Mouse (Mus musculus): ENCODE measurements around the gene Csk. TPM values are rescaled to one million over a fixed set of nuclear protein-coding genes. Genes with fewer than 3 reads are reported as not detected.

The Csk gene
- polyA plus RNA-seq, 1 experiment from 2014 or later, result 25.9 TPM

DNA sequence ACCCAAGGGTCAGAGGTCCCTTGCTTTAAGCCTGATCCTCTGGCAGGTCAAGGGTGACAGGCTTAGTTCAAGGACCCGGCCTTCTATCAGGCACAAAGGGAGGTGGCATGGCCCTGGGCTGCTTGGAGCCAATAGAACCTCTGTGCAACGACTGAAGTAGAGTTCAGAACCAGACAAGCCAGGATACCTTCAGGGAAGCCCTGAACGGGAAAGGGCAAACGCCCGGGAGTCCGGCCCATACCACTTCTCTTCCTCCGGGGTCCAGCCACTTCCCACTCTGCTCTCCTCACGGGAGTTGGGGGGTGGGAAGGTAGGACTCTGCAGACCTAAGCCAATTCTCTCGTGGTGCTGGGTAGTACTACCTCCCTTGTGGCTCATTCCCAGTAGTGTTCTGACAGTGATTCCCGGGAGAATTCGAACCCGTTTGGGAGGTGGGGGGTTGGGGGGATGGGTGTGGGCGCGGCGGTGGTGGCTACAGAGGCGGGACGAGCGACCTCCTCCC is 8.9 kb downstream of the Csk start:
- ATAC-seq (ENCODE audit: borderline replicate concordance, extremely low read depth, low FRiP score, low TSS enrichment), result no peak
- Histone ChIP-seq H3K9me3 (no peaks in the 10 kb centered on the region), H3K36me3 (no peaks in the 10 kb centered on the region), H3K4me1 (peaks cover 46% of the 10 kb centered on the region), H3K27me3 (no peaks in the 10 kb centered on the region), H3K9ac (peak overlapping the region; percentile 99), H3K27ac (peak overlapping the region; percentile 98), H3K4me3 (peak overlapping the region; percentile 93), H3K4me2 (peak overlapping the region; percentile 82)
- WGBS, result under 1% methylated on average over 18 of the region's 18 CpGs

DNA sequence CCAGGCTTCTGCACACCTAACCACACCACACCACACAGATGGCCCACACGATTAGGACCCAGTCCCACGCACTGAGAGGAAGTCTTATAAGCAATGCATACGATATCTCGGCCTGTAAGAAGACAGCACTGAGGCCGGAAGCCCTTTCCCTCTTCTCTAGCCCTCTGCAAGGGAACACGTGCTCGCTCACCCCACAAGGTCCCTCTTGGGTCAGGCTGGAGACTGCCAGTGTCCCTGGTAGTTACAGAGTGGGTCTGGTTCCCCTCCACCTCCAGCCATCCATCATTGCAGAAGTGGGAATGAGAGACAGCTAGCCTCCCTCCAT is 9.6 kb downstream of the Csk start:
- Histone ChIP-seq H3K9ac (peak overlapping the region; percentile 99), H3K27me3 (no peaks in the 10 kb centered on the region), H3K36me3 (no peaks in the 10 kb centered on the region), H3K9me3 (no peaks in the 10 kb centered on the region), H3K4me1 (peaks cover 53% of the 10 kb centered on the region), H3K4me2 (peak overlapping the region; percentile 82), H3K27ac (no peak overlapping the region), H3K4me3 (peak overlapping the region; percentile 93)
- ATAC-seq (ENCODE audit: borderline replicate concordance, extremely low read depth, low FRiP score, low TSS enrichment), result no peak
- 37% methylated on average over 7 of the region's 7 CpGs for WGBS

DNA sequence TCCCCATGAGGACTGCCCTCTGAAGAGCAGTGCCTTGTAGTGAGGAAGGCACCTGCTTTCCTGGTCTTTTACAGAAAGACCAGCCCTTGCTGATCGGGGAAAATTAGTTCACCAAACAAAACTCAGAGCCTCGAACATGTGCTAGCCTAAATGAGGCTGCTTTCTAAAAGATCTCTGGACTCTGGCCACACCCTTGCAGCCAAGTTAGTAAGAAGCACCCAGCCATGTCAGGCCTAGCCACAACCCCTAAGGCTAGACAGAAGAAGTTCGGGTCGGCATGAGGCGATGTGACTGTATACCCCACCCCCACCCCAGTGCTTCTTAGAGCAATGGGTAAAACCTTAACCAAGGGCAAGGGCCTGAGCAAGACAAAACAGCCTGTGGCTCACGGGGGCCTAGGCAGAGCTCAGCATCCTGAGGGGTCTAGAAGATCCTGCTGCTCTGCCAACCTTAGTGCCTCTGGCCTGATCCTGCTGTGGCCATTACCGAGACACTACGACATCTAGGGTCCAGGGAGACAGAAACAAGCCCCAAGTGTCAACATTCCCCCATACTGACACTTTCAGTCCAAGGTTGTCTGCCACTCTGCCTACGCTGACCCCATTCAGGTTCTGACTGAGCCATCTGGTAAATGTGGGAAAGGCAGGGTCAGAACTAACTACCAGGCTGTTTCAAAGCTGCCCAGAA is 10.1 kb downstream of the Csk start:
- no peak overlapping the region for H3K27ac ChIP-seq
- H3K4me3 ChIP-seq, result peak overlapping the region; percentile 93
- H3K27me3 ChIP-seq, result no peaks in the 10 kb centered on the region
- no peak for ATAC-seq (ENCODE audit: borderline replicate concordance, extremely low read depth, low FRiP score, low TSS enrichment)
- peak overlapping the region; percentile 82 for H3K4me2 ChIP-seq
- 65% methylated on average over 9 of the region's 9 CpGs for WGBS
- H3K9me3 ChIP-seq, result no peaks in the 10 kb centered on the region
- H3K36me3 ChIP-seq, result no peaks in the 10 kb centered on the region
- peaks cover 58% of the 10 kb centered on the region for H3K4me1 ChIP-seq
- H3K9ac ChIP-seq, result peak overlapping the region; percentile 99; the same call in 1 of the 2 replicates

DNA sequence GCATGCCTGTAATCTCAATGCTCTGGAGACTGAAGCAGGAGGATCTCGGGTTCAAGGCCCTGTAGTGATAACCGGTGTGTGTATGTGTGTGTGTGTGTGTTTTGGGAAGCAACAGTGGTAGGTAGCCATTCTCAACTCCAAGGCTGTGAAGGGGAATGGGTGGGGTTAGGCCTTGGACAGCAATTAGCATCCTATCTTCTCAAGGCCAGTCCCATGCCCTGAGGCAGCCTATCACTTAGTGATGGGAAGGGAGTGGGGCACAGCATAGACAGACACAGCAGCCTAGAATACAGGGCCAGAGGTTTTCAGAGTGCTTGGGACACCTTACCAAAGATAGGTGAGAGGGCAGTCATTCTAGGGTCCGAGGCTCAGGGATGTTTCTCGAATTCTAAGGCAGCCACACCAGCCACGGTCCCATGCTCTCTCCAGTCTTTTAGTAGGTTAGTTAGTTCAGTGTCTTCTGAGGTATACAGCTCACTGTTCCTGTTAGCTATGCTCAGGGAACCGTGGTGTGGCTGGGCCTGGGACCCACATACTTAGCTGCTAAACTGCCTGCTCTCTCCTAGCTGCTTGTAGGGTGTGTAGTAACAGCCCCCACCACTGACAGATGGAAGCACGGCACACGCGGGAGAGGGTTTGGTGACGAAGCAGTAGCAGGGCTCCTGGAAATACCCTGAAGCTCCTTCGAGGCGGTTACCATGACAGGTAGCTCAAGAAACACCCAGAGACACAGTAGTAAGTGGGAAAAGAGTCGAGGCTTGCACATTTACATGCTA is 11.5 kb downstream of the Csk start:
- Histone ChIP-seq H3K9ac (no peak overlapping the region), H3K27ac (no peak overlapping the region), H3K4me1 (peaks cover 71% of the 10 kb centered on the region), H3K4me2 (no peak overlapping the region), H3K4me3 (no peak overlapping the region), H3K9me3 (no peaks in the 10 kb centered on the region), H3K36me3 (no peaks in the 10 kb centered on the region), H3K27me3 (no peaks in the 10 kb centered on the region)
- no peak for ATAC-seq (ENCODE audit: borderline replicate concordance, extremely low read depth, low FRiP score, low TSS enrichment)
- 86% methylated on average over 13 of the region's 13 CpGs for WGBS

DNA sequence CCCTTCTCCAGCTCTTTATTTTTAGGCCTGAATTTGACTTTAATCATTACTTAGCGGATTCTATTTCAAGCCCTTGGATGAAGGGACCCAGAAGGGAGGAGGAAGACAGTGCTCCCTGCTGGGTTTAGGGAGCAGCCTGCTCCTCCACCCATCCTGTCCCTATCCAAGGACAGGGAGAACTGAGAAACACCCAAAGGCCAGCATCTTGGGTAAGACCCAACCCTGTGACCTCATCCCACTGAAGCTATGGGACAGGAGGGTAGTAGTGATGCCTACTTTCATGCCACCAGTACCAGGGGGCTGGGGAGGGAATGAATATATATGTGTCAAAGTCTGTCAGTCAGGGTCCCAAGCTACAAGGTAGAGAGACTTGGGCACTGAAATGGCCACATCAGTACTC is 12.4 kb downstream of the Csk start:
- peak overlapping the region; percentile 4; the same call in 1 of the 2 replicates for H3K9ac ChIP-seq
- H3K4me3 ChIP-seq, result no peak overlapping the region
- no peak for ATAC-seq (ENCODE audit: borderline replicate concordance, extremely low read depth, low FRiP score, low TSS enrichment)

DNA sequence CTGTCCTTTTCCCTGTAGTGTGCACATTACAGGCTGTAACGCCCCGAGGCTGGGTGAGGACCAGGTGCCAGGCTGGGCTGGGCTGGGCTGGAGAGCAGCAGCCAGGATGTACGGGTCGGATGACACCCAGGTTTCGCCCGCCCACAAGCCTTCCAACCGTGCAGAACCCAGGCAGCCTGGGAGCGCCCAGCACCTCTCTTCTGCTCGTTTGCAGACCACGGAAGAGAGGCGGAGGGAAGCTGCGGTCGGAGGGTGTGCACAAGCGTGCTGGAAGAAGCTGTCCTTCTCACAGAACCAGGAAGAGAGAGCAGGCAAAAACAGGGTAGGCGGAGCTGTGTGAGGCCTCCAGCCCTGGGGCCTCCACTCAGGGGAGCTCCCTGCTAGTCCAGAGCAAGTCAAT is 13.0 kb downstream of the Csk start:
- WGBS, result 10% methylated on average over 15 of the region's 15 CpGs
- H3K4me3 ChIP-seq, result peak overlapping the region; percentile 10
- peak overlapping the region; percentile 45 for H3K4me2 ChIP-seq
- no peaks in the 10 kb centered on the region for H3K36me3 ChIP-seq
- no peaks in the 10 kb centered on the region for H3K9me3 ChIP-seq
- H3K27ac ChIP-seq, result peak overlapping the region; percentile 88
- H3K4me1 ChIP-seq, result peaks cover 73% of the 10 kb centered on the region
- no peaks in the 10 kb centered on the region for H3K27me3 ChIP-seq
- ATAC-seq (ENCODE audit: borderline replicate concordance, extremely low read depth, low FRiP score, low TSS enrichment), result peak; percentile 9; the same call in 1 of the 2 replicates
- H3K9ac ChIP-seq, result 0 out of 2 replicates have a peak overlapping the region, but pooled peaks have one; percentile 20

More for the DNA sequence above, 12.4 kb downstream of the Csk start:
- H3K27me3 ChIP-seq, result no peaks in the 10 kb centered on the region
- H3K27ac ChIP-seq, result peak overlapping the region; percentile 88; the same call in 1 of the 2 replicates
- H3K36me3 ChIP-seq, result no peaks in the 10 kb centered on the region
- peak overlapping the region; percentile 45 for H3K4me2 ChIP-seq
- 84% methylated on average over 1 of the region's 1 CpGs for WGBS
- H3K9me3 ChIP-seq, result no peaks in the 10 kb centered on the region
- peaks cover 73% of the 10 kb centered on the region for H3K4me1 ChIP-seq

DNA sequence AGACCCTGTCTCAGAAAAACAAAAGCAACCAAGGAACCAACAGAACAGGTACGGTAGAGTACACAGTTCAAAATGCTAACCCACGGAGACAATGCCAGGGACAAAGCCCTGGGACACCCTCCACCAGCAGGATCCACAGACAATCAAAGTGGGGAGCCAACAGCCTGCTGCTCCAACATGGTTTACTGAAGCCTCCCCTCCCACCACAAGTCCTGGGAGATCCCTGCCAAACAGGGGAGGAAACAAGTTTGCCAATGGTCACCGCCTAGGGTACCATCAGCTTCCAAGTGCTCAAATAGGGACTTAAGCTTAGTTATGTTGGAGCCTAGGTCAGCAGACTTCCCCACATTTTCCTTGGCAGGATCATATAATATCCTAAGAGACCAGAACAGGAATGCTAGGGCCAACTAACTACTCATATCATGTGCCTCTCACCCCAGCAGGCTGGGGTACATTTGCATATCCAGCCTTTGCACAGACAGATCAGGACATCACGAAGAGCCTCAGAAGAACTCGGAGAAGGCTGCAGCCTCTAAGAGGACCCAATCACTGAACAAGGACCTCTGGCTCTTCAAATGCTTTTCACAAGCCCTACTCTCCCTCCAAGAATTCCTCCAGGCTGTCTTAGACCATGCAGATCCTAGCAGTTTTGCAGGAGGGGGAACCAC is 13.6 kb downstream of the Csk start:
- Histone ChIP-seq H3K4me3 (peak overlapping the region; percentile 10), H3K9ac (no peak overlapping the region), H3K36me3 (no peaks in the 10 kb centered on the region), H3K27me3 (no peaks in the 10 kb centered on the region), H3K27ac (peak overlapping the region; percentile 88), H3K4me1 (peaks cover 73% of the 10 kb centered on the region), H3K9me3 (no peaks in the 10 kb centered on the region), H3K4me2 (peak overlapping the region; percentile 45)
- no peak for ATAC-seq (ENCODE audit: borderline replicate concordance, extremely low read depth, low FRiP score, low TSS enrichment)
- 62% methylated on average over 5 of the region's 5 CpGs for WGBS

DNA sequence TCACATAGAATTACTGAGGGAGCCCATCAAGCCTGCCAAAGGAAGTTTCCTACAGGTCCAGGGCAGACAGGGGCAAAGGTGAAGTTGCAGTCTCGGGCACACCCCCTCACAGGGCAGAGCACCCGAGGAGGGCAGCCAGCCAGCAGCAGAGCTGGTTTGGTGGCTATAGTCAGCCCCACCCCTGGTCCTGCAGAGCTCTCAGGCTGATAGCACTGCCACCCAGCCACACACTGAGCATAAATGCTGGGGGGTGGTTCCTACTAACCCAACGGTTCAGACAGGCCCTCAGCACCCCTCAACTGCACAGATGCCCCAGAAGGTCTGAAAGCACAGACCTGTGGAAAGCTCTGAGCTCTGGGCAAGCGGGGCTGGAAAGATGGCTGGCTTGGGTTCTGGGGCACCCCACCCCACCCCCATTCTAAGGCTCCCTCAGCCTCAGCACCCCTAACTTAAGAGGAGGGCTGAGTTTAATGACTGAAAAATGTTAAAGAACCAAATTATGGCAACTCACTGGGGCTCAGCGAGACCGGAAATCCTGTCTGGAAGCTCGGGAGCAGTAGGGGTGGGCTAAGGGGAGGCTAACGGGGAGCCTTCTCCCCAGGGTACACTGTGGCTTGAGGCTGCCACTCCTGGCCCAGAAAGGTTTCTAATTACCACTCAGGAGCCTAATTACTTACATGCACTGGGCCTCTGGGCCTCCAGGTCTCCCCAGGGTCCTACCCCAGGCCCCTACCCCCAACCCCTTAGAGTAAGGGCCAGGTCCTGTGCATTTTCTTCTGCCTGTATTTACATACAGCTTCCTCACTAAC is 14.6 kb downstream of the Csk start:
- peak overlapping the region; percentile 88 for H3K27ac ChIP-seq
- H3K4me3 ChIP-seq, result no peak overlapping the region
- H3K27me3 ChIP-seq, result no peaks in the 10 kb centered on the region
- WGBS, result 31% methylated on average over 8 of the region's 8 CpGs
- H3K36me3 ChIP-seq, result no peaks in the 10 kb centered on the region
- ATAC-seq (ENCODE audit: borderline replicate concordance, extremely low read depth, low FRiP score, low TSS enrichment), result peak; percentile 50; the same call in 1 of the 2 replicates
- H3K4me2 ChIP-seq, result peak overlapping the region; percentile 45
- H3K4me1 ChIP-seq, result peaks cover 67% of the 10 kb centered on the region
- no peaks in the 10 kb centered on the region for H3K9me3 ChIP-seq
- H3K9ac ChIP-seq, result peak overlapping the region; percentile 21

DNA sequence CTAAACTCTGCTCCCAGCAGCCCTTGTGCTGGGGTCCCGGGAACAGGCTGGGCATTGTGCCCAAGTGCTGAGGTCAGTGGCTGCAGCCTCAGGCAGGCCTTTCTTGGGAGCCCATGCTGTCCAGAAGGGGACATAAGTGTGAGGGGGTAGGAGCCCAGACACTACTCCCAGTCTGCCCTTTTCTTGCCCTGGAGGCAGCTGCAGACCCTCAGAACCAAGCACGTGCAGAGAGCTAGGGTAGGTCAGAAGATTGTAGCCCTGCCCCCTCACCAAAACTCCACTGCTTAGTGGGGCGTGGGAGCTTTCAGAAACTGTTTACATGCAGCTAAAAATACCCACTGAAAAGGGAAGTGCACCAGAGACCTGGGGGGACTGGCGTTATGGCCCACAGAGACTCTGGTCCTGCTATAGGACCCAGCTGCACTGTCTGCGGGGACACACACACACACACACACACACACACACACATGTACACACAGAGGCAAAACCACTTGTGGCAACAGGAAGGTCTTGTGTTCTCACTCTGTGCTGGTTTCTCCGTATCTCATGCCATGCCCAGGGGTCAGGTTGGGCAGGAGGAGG is 15.6 kb downstream of the Csk start:
- 10% methylated on average over 6 of the region's 6 CpGs for WGBS

DNA sequence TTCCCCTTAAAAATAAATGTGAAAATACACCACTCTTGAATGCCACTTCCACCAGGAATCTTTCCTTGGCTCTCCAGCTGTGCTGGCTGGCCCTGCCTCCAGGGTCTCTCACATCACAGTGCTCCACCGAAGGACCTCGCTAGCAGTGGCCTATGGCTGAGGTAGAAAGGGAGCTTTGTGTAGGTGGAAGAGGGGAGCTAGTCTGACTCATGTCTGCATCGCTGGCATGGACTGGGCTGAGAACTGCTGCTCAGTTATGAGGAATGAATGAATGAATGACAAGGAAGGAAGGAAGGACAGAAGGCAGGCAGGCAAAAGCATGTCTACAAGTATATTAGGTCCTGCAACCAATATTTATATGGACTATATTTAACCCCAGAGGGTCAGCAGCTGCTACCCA is 16.2 kb downstream of the Csk start:
- Histone ChIP-seq H3K27me3 (no peaks in the 10 kb centered on the region), H3K4me3 (no peak overlapping the region), H3K9ac (no peak overlapping the region), H3K4me2 (peak overlapping the region; percentile 45), H3K27ac (peak overlapping the region; percentile 88), H3K9me3 (no peaks in the 10 kb centered on the region), H3K36me3 (no peaks in the 10 kb centered on the region), H3K4me1 (peaks cover 52% of the 10 kb centered on the region)
- whole genome bisulfite sequencing, result 45% methylated on average over 3 of the region's 3 CpGs
- peak; percentile 5; the same call in 1 of the 2 replicates for ATAC-seq (ENCODE audit: borderline replicate concordance, extremely low read depth, low FRiP score, low TSS enrichment)

More for the DNA sequence above, 15.6 kb downstream of the Csk start:
- Histone ChIP-seq H3K4me2 (peak overlapping the region; percentile 45), H3K27ac (peak overlapping the region; percentile 88), H3K4me3 (no peak overlapping the region), H3K36me3 (no peaks in the 10 kb centered on the region), H3K27me3 (no peaks in the 10 kb centered on the region), H3K9me3 (no peaks in the 10 kb centered on the region), H3K9ac (no peak overlapping the region), H3K4me1 (peaks cover 56% of the 10 kb centered on the region)
- ATAC-seq (ENCODE audit: borderline replicate concordance, extremely low read depth, low FRiP score, low TSS enrichment), result peak; percentile 60

Data from lung, embryonic 15.5 days (tissue).